10 mouse cellular contexts compared by ENCODE assay signal in the genomic region with DNA sequence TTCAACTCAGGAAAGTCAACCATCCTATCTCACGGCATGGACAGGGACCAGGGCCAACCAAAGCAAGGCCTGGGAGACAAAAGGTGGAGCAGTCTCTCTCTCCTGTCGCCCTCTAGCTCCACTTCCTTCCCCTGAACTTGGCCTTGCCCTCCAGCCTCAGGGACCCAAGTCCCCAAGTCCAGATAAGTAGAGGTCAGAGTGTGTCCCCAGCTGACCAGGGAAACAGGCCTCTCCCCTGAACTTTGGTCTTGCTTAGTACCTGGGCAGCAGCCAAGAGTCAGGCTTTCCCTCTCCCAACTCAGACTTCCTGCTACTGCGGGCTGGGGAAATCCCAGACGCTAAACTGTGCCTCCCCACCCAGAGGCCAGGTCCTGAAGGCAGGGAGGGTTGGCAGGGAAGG. TPM values are rescaled to one million over a fixed set of nuclear protein-coding genes. Genes with fewer than 3 reads are reported as not detected.
DNase-seq lines count a peak whose midpoint lies in the region; ATAC-seq lines count a peak whose summit lies in the region.
"Had no signal": no experiment of that assay in that cellular context is flagged by ENCODE, and none has a peak within 500 bp of the region (broad histone marks: within the 10 kb centered on the region; RNA-seq: fewer than 3 reads in every experiment).

No protein-coding gene starts in this region.

- DNase-seq in Muller cell, postnatal 12 days (ENCODE audit: inconsistent ontology term): peak; percentile 26
- peak; percentile 46 for DNase-seq in adrenal gland, postnatal 25 days
- peak; percentile 63 for DNase-seq in intestine, embryonic 14.5 days (ENCODE audit: low spot score)
- DNase-seq in frontal cortex, postnatal 10 days (ENCODE audit: low spot score in 2 of 2): no peak
- no peak for DNase-seq in embryo, embryonic 11 days
- no peak for DNase-seq in right cerebral cortex, postnatal 25 days
- DNase-seq in cerebellum, adult 11-12 months: no peak
- DNase-seq: cerebellum, postnatal 25 days had no signal

- no peaks in the 10 kb centered on the region for H3K36me3 ChIP-seq in intestine, embryonic 14.5 days (ENCODE audit: control insufficient read depth, insufficient read depth, low read length)
- H3K36me3 ChIP-seq in liver, embryonic 16.5 days (ENCODE audit: control insufficient read depth, insufficient read depth): no peaks in the 10 kb centered on the region
- H3K36me3 ChIP-seq: limb, embryonic 15.5 days had no signal

- H3K4me3 ChIP-seq in intestine, embryonic 14.5 days (ENCODE audit: low read depth, low read length): no peak overlapping the region
- no peak overlapping the region for H3K4me3 ChIP-seq in liver, embryonic 16.5 days (ENCODE audit: low read depth, low read length)
- H3K4me3 ChIP-seq: limb, embryonic 15.5 days had no signal

- WGBS in intestine, embryonic 14.5 days: 40% methylated on average over 4 of the region's 4 CpGs
- 23% methylated on average over 4 of the region's 4 CpGs for WGBS in liver, embryonic 16.5 days (ENCODE audit: insufficient replicate concordance)

- H3K27me3 ChIP-seq in intestine, embryonic 14.5 days (replicated peaks; ENCODE audit: control insufficient read depth, insufficient read depth, low read length): no peaks in the 10 kb centered on the region
- no peaks in the 10 kb centered on the region for H3K27me3 ChIP-seq in liver, embryonic 16.5 days (ENCODE audit: control insufficient read depth, insufficient read depth, low read depth, low read length)
- H3K27me3 ChIP-seq: limb, embryonic 15.5 days had no signal

- no peaks in the 10 kb centered on the region for H3K9me3 ChIP-seq in intestine, embryonic 14.5 days (ENCODE audit: control insufficient read depth, low read length)
- no peaks in the 10 kb centered on the region for H3K9me3 ChIP-seq in liver, embryonic 16.5 days (replicated peaks; ENCODE audit: control insufficient read depth, low read length)
- H3K9me3 ChIP-seq: limb, embryonic 15.5 days had no signal

- H3K27ac ChIP-seq in intestine, embryonic 14.5 days (ENCODE audit: low read depth): 0 out of 2 replicates have a peak overlapping the region, but pooled peaks have one; percentile 18
- no peak overlapping the region for H3K27ac ChIP-seq in liver, embryonic 16.5 days (ENCODE audit: low read length)
- H3K27ac ChIP-seq: limb, embryonic 15.5 days had no signal

- no peak overlapping the region for H3K9ac ChIP-seq in intestine, embryonic 14.5 days (ENCODE audit: low read length)
- no peak overlapping the region for H3K9ac ChIP-seq in liver, embryonic 16.5 days (ENCODE audit: low read depth, low read length)

- H3K4me2 ChIP-seq in intestine, embryonic 14.5 days (ENCODE audit: low read length): no peak overlapping the region
- H3K4me2 ChIP-seq in liver, embryonic 16.5 days (ENCODE audit: low read depth, low read length): no peak overlapping the region

- ATAC-seq in intestine, embryonic 14.5 days (replicated peaks; ENCODE audit: low FRiP score, low TSS enrichment, low read depth): 0 out of 2 replicates have a peak, but pooled peaks have one; percentile 12
- ATAC-seq in liver, embryonic 16.5 days (ENCODE audit: low read depth): peak; percentile 80

- peaks cover 11% of the 10 kb centered on the region for H3K4me1 ChIP-seq in intestine, embryonic 14.5 days (replicated peaks; ENCODE audit: control insufficient read depth, insufficient read depth, low read length)
- H3K4me1 ChIP-seq in liver, embryonic 16.5 days (ENCODE audit: control insufficient read depth, low read depth, low read length): peaks cover 17% of the 10 kb centered on the region

RNA-seq across cellular contexts. Expression of gene Etv3, which starts 16.1 kb away (rescaled TPM):
- 18.1 and 21.5 TPM in 2 replicates for total RNA-seq in adrenal gland, postnatal 25 days (2021)
- 10.1 and 10.5 TPM in 2 replicates for polyA plus RNA-seq in intestine, embryonic 14.5 days (2014; fragmentation: Nextera tagmentation; extraction: Ambion mirVana)
- polyA plus RNA-seq in liver, embryonic 16.5 days (2015; fragmentation: Nextera tagmentation; extraction: Ambion mirVana): 3.6 and 3.7 TPM in 2 replicates

Comparison
In these comparisons a context has a peak if more than half of its experiments do, and no peak if none do; other contexts are left out.
1. DNase-seq: peak in Muller cell, postnatal 12 days (single experiment), adrenal gland, postnatal 25 days (single experiment) and intestine, embryonic 14.5 days (single experiment); none in frontal cortex, postnatal 10 days (0 of 2), embryo, embryonic 11 days (single experiment), right cerebral cortex, postnatal 25 days (single experiment) and cerebellum, adult 11-12 months (single experiment).